Mouse (Mus musculus): ENCODE results near the gene Spdye4c. TPM values are rescaled to one million over a fixed set of nuclear protein-coding genes. Genes with fewer than 3 reads are reported as not detected.

Spdye4c gene
- total and polyA plus RNA-seq, 3 experiments: not detected

GRCm38 (mm10) chr2:128609286-128609685 lies 18.3 kb downstream of the Spdye4c start:
- peak; percentile 13 for DNase-seq

DNA sequence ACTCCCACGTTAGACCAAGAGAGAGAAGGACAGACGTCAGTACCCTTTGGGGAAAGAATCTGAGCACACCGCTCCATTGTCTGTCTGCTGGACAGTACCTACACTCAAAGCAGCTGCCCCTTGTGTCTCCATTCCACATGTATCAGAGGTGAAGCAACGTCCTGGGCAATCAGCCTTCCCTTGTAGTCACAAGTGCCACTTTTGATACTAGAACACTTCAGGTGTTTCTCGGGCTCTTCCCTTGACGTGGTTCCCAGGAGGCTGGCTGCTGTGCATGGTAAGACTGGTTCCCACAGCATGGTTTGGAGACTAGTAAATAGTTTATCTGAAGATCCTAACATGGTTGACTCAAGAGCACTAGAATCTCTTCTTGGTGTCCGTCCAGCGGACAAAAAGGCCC lies 20.2 kb downstream of the Spdye4c start:
- DNase-seq: no peak

DNA sequence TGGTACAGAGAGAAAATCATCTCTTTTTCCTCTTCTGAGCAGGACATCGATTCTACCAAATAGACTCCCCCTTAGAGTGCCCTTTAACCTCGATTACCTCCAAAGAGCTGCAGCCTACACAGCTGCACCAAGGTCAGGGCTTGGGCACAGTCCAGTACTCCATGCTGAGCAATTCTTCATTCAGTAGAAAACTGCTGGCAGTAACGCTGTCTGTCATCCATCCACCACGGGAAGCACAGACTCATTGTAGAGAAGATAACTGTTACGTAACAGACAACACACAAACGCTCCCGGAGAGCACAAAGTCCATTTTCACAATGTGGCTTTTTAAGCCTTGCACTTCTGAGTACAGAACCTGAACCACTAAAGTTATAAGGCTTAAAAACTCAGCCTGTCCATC lies 21.3 kb downstream of the Spdye4c start:
- peak; percentile 80 for DNase-seq

DNA sequence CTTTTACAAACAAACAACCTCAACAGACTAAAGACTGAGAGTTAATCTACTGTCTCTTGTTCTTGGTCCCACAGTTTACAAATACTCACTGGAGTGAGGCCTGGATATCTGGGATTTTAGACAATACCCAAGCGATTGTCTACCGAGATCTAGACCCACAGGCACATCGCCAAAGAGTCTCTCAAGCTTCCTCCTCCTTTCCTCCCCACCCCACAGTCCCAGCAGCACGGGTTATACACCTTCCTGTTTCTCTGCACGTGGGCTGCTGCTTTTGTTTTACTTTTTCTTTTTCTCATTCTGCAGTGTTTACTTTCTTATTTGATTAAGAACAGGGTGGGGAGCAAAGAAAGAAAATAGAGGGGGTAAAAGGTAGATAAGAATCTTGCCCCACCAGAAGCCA lies 22.4 kb downstream of the Spdye4c start:
- no peak for DNase-seq

- DNase-seq: no peak
These were observed 24.4 kb downstream of the Spdye4c start for GRCm38 (mm10) chr2:128615366-128615765.

DNA sequence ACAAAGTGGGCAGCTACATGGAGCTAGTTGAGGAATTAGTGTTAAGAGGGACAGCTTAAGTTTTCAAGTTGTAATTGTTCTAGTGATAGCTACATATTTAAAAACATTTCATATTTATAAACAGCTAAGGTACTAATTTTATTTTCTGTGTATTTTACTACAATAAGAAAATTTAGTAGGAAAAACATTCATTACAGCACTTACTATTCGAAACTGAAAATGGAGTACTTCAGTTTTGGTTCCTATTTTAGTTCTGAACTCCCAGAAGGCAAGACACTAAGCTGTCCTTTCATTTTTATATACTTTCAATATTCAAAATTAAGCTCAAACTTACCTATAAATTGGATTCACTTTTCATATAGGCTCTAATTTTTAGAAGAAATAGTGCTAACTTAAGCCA lies 29.6 kb downstream of the Spdye4c start:
- DNase-seq: no peak

Other genes starting within 250 kb of the Spdye4c start
- 10 to 100 TPM; 60.9 to 89.3 TPM for gene Anapc1, start 96.2 kb downstream of the Spdye4c start, total RNA-seq (2021)
- gene Anapc1, start 96.2 kb downstream of the Spdye4c start, polyA plus RNA-seq (2012; rRNA removed): 27.2 and 34.4 TPM in 2 replicates
- gene Mertk, start 107.7 kb downstream of the Spdye4c start, total RNA-seq (2021): 10 to 100 TPM in 1 of 2 experiments, 1 to 10 TPM in 1; 9.6 to 12.5 TPM
- 2.2 and 2.9 TPM in 2 replicates for gene Mertk, start 107.7 kb downstream of the Spdye4c start, polyA plus RNA-seq (2012; rRNA removed)
- gene Tmem87b, start 226.9 kb downstream of the Spdye4c start, total RNA-seq (2021): 10 to 100 TPM; 31.6 to 34.4 TPM
- 10.8 and 14.0 TPM in 2 replicates for gene Tmem87b, start 226.9 kb downstream of the Spdye4c start, polyA plus RNA-seq (2012; rRNA removed)

Measured in adrenal gland, adult 2 months (tissue).